Comparison of ENCODE assay signal across 8 mouse cellular contexts in the genomic region with DNA sequence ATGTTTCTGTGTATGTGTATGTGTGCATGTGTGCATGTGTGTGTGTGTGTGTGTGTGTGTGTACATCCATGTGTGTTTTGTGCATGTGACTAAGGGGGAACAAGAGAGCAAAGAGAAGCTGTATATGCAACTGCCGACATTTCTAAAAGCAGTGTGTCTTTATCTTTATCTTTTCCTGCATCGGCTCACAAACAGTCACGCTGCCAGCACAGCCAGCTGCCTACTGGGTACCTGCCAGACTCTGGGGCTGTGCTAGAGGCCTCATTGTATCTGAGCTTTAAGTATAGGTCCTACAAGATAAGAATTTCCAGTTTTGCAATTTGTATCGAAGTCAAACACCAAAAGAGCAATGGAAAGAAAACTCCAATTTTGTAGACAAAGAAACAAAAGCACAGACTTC. TPM values are rescaled to one million over a fixed set of nuclear protein-coding genes. Genes with fewer than 3 reads are reported as not detected.
A peak's percentile ranks its signal among the peaks of the same experiment; 100 is the strongest.
DNase-seq lines count a peak whose midpoint lies in the region; ATAC-seq and TF ChIP-seq lines count a peak whose summit lies in the region.

No protein-coding gene starts in this region.

- DNase-seq in hindbrain, postnatal 0 days (ENCODE audit: low spot score): no peak
- no peak for DNase-seq in hindbrain, embryonic 14.5 days (ENCODE audit: low spot score)
- DNase-seq in cerebellum, postnatal 36 days: peak; percentile 21 to 40
- peak in 1 of 2 experiments; percentile 45 for DNase-seq in left cerebral cortex, adult 2 months (ENCODE audit: extremely low spot score in 1 of 2, low spot score in 2 of 2)
- DNase-seq in layer of hippocampus, adult 11-12 months (ENCODE audit: low spot score): no peak

- no peaks in the 10 kb centered on the region for H3K9me3 ChIP-seq in hindbrain, postnatal 0 days (ENCODE audit: low read length)
- H3K9me3 ChIP-seq in hindbrain, embryonic 14.5 days (ENCODE audit: control insufficient read depth, low read length): no peaks in the 10 kb centered on the region
- no peaks in the 10 kb centered on the region for H3K9me3 ChIP-seq in neural tube, embryonic 15.5 days (replicated peaks)
- no peaks in the 10 kb centered on the region for H3K9me3 ChIP-seq in kidney, embryonic 16.5 days (ENCODE audit: low read length)

- H3K36me3 ChIP-seq in hindbrain, postnatal 0 days (ENCODE audit: insufficient read depth, low read length): no peaks in the 10 kb centered on the region
- H3K36me3 ChIP-seq in hindbrain, embryonic 14.5 days (replicated peaks; ENCODE audit: control insufficient read depth, insufficient read depth): peaks cover 9% of the 10 kb centered on the region; the same call in 1 of the 2 replicates
- H3K36me3 ChIP-seq in neural tube, embryonic 15.5 days: peaks cover 6% of the 10 kb centered on the region
- peaks cover under 1% of the 10 kb centered on the region; the same call in 1 of the 2 replicates for H3K36me3 ChIP-seq in kidney, embryonic 16.5 days (ENCODE audit: insufficient read depth, low read length)

- no peak overlapping the region for H3K4me2 ChIP-seq in hindbrain, postnatal 0 days (ENCODE audit: low read depth, low read length)
- no peak overlapping the region for H3K4me2 ChIP-seq in hindbrain, embryonic 14.5 days (replicated peaks)
- no peak overlapping the region for H3K4me2 ChIP-seq in neural tube, embryonic 15.5 days
- H3K4me2 ChIP-seq in kidney, embryonic 16.5 days (replicated peaks; ENCODE audit: low read depth, low read length): no peak overlapping the region

- no peaks in the 10 kb centered on the region for H3K27me3 ChIP-seq in hindbrain, postnatal 0 days (ENCODE audit: insufficient read depth, low read length)
- H3K27me3 ChIP-seq in hindbrain, embryonic 14.5 days (ENCODE audit: control insufficient read depth, insufficient read depth, low read length): no peaks in the 10 kb centered on the region
- no peaks in the 10 kb centered on the region for H3K27me3 ChIP-seq in neural tube, embryonic 15.5 days (replicated peaks)
- no peaks in the 10 kb centered on the region for H3K27me3 ChIP-seq in kidney, embryonic 16.5 days (ENCODE audit: insufficient read depth, low read length)

- no peak for TF ChIP-seq CTCF in hindbrain, postnatal 0 days (IDR thresholded peaks at IDR 0.05; ENCODE audit: low read depth)
- TF ChIP-seq CTCF in left cerebral cortex, adult 2 months (IDR thresholded peaks at IDR 0.05): no peak

- ATAC-seq in hindbrain, postnatal 0 days: 0 out of 2 replicates have a peak, but pooled peaks have one; percentile 6
- ATAC-seq in hindbrain, embryonic 14.5 days (ENCODE audit: low FRiP score): no peak
- ATAC-seq in neural tube, embryonic 15.5 days (ENCODE audit: low FRiP score): 0 out of 2 replicates have a peak, but pooled peaks have one; percentile 11
- no peak for ATAC-seq in kidney, embryonic 16.5 days (ENCODE audit: low FRiP score, low TSS enrichment)
- ATAC-seq in inflammation-experienced regulatory T-cells, adult 6 months: no peak

- no peak overlapping the region for H3K27ac ChIP-seq in hindbrain, postnatal 0 days
- H3K27ac ChIP-seq in hindbrain, embryonic 14.5 days: no peak overlapping the region
- H3K27ac ChIP-seq in left cerebral cortex, adult 2 months: peak overlapping the region; percentile 53
- 0 out of 2 replicates have a peak overlapping the region, but pooled peaks have one; percentile 15 for H3K27ac ChIP-seq in neural tube, embryonic 15.5 days (replicated peaks)
- H3K27ac ChIP-seq in kidney, embryonic 16.5 days (ENCODE audit: low read length): no peak overlapping the region

- H3K4me1 ChIP-seq in hindbrain, postnatal 0 days (ENCODE audit: insufficient read depth, low read length): 0 out of 2 replicates have a peak, but pooled peaks cover 4% of the 10 kb centered on the region
- H3K4me1 ChIP-seq in hindbrain, embryonic 14.5 days (replicated peaks; ENCODE audit: control insufficient read depth, insufficient read depth, low read length): peaks cover 4% of the 10 kb centered on the region; the same call in 1 of the 2 replicates
- peaks cover 25% of the 10 kb centered on the region for H3K4me1 ChIP-seq in neural tube, embryonic 15.5 days
- peaks cover 33% of the 10 kb centered on the region for H3K4me1 ChIP-seq in kidney, embryonic 16.5 days (ENCODE audit: insufficient read depth, low read length)

- 40% methylated on average over 4 of the region's 4 CpGs for WGBS in hindbrain, postnatal 0 days
- WGBS in hindbrain, embryonic 14.5 days: 57% methylated on average over 4 of the region's 4 CpGs
- WGBS in neural tube, embryonic 15.5 days: 56% methylated on average over 4 of the region's 4 CpGs
- WGBS in kidney, embryonic 16.5 days: 62% methylated on average over 4 of the region's 4 CpGs

- H3K9ac ChIP-seq in hindbrain, postnatal 0 days (replicated peaks; ENCODE audit: low read length): no peak overlapping the region
- H3K9ac ChIP-seq in hindbrain, embryonic 14.5 days: no peak overlapping the region
- no peak overlapping the region; the same call in 1 of the 2 replicates for H3K9ac ChIP-seq in neural tube, embryonic 15.5 days (replicated peaks)
- no peak overlapping the region for H3K9ac ChIP-seq in kidney, embryonic 16.5 days (replicated peaks; ENCODE audit: low read length)

- no peak overlapping the region for H3K4me3 ChIP-seq in hindbrain, postnatal 0 days (ENCODE audit: low read length)
- H3K4me3 ChIP-seq in hindbrain, embryonic 14.5 days (replicated peaks; ENCODE audit: low read length): no peak overlapping the region
- H3K4me3 ChIP-seq in left cerebral cortex, adult 2 months: no peak overlapping the region
- H3K4me3 ChIP-seq in neural tube, embryonic 15.5 days (replicated peaks): no peak overlapping the region
- H3K4me3 ChIP-seq in kidney, embryonic 16.5 days (ENCODE audit: low read length): no peak overlapping the region

- intact Hi-C loops in left cerebral cortex, adult 2 months (cut with DNase I): loop anchor here (2.0 kb wide), 1 partner anchor 15 kb away; no protein-coding TSS in a partner anchor

RNA-seq across cellular contexts. Expression of gene Scarb2, which starts 17.1 kb away (rescaled TPM):
- total RNA-seq in hindbrain, postnatal 0 days (2014; rRNA removed): 112 and 125 TPM in 2 replicates
- 21.7 and 22.9 TPM in 2 replicates for polyA plus RNA-seq in hindbrain, postnatal 0 days (2015; fragmentation: Nextera tagmentation; extraction: Ambion mirVana)
- 18.9 and 20.2 TPM in 2 replicates for polyA plus RNA-seq in hindbrain, embryonic 14.5 days (2014; fragmentation: Nextera tagmentation; extraction: Ambion mirVana)
- 10 to 100 TPM; 82.6 to 91.9 TPM for total RNA-seq in left cerebral cortex, adult 2 months (2021)
- polyA plus RNA-seq in neural tube, embryonic 15.5 days (2015; fragmentation: Nextera tagmentation; extraction: Ambion mirVana): 21.2 and 21.3 TPM in 2 replicates
- polyA plus RNA-seq in kidney, embryonic 16.5 days (2015; fragmentation: Nextera tagmentation; extraction: Ambion mirVana): 8.4 and 9.5 TPM in 2 replicates
- 1 to 10 TPM; 8.3 to 9.2 (median 8.5) TPM for polyA plus RNA-seq in inflammation-experienced regulatory T-cells, adult 6 months (2017; shearing (Covaris generic))

RNA-seq across cellular contexts. Expression of gene Nup54, which starts 54.5 kb away (rescaled TPM):
- total RNA-seq in hindbrain, postnatal 0 days (2014; rRNA removed): 72.6 and 90.2 TPM in 2 replicates
- polyA plus RNA-seq in hindbrain, postnatal 0 days (2015; fragmentation: Nextera tagmentation; extraction: Ambion mirVana): 41.3 and 42.3 TPM in 2 replicates
- 51.5 and 59.4 TPM in 2 replicates for polyA plus RNA-seq in hindbrain, embryonic 14.5 days (2014; fragmentation: Nextera tagmentation; extraction: Ambion mirVana)
- 10 to 100 TPM; 23.7 to 31.3 TPM for total RNA-seq in left cerebral cortex, adult 2 months (2021)
- polyA plus RNA-seq in neural tube, embryonic 15.5 days (2015; fragmentation: Nextera tagmentation; extraction: Ambion mirVana): 49.2 and 50.6 TPM in 2 replicates
- 54.1 and 54.4 TPM in 2 replicates for polyA plus RNA-seq in kidney, embryonic 16.5 days (2015; fragmentation: Nextera tagmentation; extraction: Ambion mirVana)
- 10 to 100 TPM; 32.4 to 55.2 (median 40.2) TPM for polyA plus RNA-seq in inflammation-experienced regulatory T-cells, adult 6 months (2017; shearing (Covaris generic))

Comparison
In these comparisons a context has a peak if more than half of its experiments do, and no peak if none do; other contexts are left out.
1. ATAC-seq: peak in hindbrain, postnatal 0 days (single experiment) and neural tube, embryonic 15.5 days (single experiment); none in hindbrain, embryonic 14.5 days (single experiment), kidney, embryonic 16.5 days (single experiment) and inflammation-experienced regulatory T-cells, adult 6 months (single experiment).
2. DNase-seq: peak in cerebellum, postnatal 36 days (2 of 2); none in hindbrain, postnatal 0 days (single experiment), hindbrain, embryonic 14.5 days (single experiment) and layer of hippocampus, adult 11-12 months (single experiment).
3. H3K27ac ChIP-seq: peak in left cerebral cortex, adult 2 months (single experiment) and neural tube, embryonic 15.5 days (single experiment); none in hindbrain, postnatal 0 days (single experiment), hindbrain, embryonic 14.5 days (single experiment) and kidney, embryonic 16.5 days (single experiment).